Mouse (Mus musculus) ES-Bruce4 (cell line): ENCODE measurements at regions not wholly inside any gene's neighbourhood (a gene's known extent, or its start where the extent isn't known, plus 50 kb on each side); places are given as distances from the start of the nearest gene placed in this dataset.

Source experiments
- H3K27ac ChIP-seq: 2 replicates; pipeline ENCODE4 v1.5.1; 2012; ENCODE audit warnings: low read length, inconsistent platforms; ENCODE audit not compliant: insufficient read depth
- H3K27me3 ChIP-seq: 2 replicates; pipeline ENCODE4 v1.6.1; 2012; ENCODE audit warnings: mild to moderate bottlenecking, low read length, inconsistent platforms; ENCODE audit not compliant: control insufficient read depth, poor library complexity, insufficient read depth, severe bottlenecking
- H3K36me3 ChIP-seq: 2 replicates; pipeline ENCODE4 v1.6.1; 2012; ENCODE audit warnings: inconsistent platforms, mild to moderate bottlenecking, low read length, moderate library complexity; ENCODE audit not compliant: control insufficient read depth, poor library complexity, insufficient read depth, severe bottlenecking
- H3K4me1 ChIP-seq: one replicate; pipeline ENCODE4 v1.8.1; 2011; ENCODE audit warnings: low read length; ENCODE audit not compliant: control insufficient read depth, insufficient read depth
- H3K4me3 ChIP-seq: 2 replicates; pipeline ENCODE4 v1.5.1; 2011; ENCODE audit warnings: low read depth, mild to moderate bottlenecking, low read length
- H3K9ac ChIP-seq: 2 replicates; pipeline ENCODE4 v1.6.1; 2012; ENCODE audit warnings: low read depth, mild to moderate bottlenecking, inconsistent platforms; ENCODE audit not compliant: poor library complexity, severe bottlenecking
- H3K9me3 ChIP-seq: replicated peaks from 2 replicates; pipeline ENCODE4 v1.6.1; 2012; ENCODE audit warnings: mild to moderate bottlenecking, low read length, inconsistent platforms; ENCODE audit not compliant: control insufficient read depth, poor library complexity, insufficient read depth, severe bottlenecking
- CTCF ChIP-seq: IDR thresholded peaks from one replicate; pipeline ENCODE4 v1.8.1; 2011; ENCODE audit warnings: low read depth, low read length
- EP300 ChIP-seq: IDR thresholded peaks from 2 replicates; pipeline ENCODE4 v1.6.1; 2011; ENCODE audit warnings: low read depth, low read length; ENCODE audit not compliant: insufficient read depth
- POLR2A ChIP-seq: IDR thresholded peaks from one replicate; pipeline ENCODE4 v1.8.1; 2011; ENCODE audit warnings: low read length; ENCODE audit not compliant: insufficient read depth

GRCm38 (mm10) chr1:177573781-177574180 lies 131.6 kb downstream of the Zbtb18 start:
- H3K27ac ChIP-seq = no peak overlapping the region
- H3K4me1 ChIP-seq = no peaks in the 10 kb centered on the region
- no peak for TF ChIP-seq POLR2A
- no peak for TF ChIP-seq CTCF
- no peak for TF ChIP-seq EP300
- H3K9ac ChIP-seq = no peak overlapping the region
- no peaks in the 10 kb centered on the region for H3K27me3 ChIP-seq
- H3K9me3 ChIP-seq = no peaks in the 10 kb centered on the region
- H3K4me3 ChIP-seq = no peak overlapping the region
- H3K36me3 ChIP-seq = no peaks in the 10 kb centered on the region

GRCm38 (mm10) chr1:177574312-177574711 lies 132.2 kb downstream of the Zbtb18 start:
- Histone ChIP-seq H3K27ac (no peak overlapping the region), H3K9me3 (no peaks in the 10 kb centered on the region), H3K9ac (no peak overlapping the region), H3K4me3 (no peak overlapping the region), H3K27me3 (no peaks in the 10 kb centered on the region), H3K4me1 (no peaks in the 10 kb centered on the region), H3K36me3 (no peaks in the 10 kb centered on the region)
- TF ChIP-seq CTCF (no peak), POLR2A (no peak), EP300 (no peak)

GRCm38 (mm10) chr1:177584302-177584886 lies 142.2 kb downstream of the Zbtb18 start:
- Histone ChIP-seq H3K9ac (no peak overlapping the region), H3K9me3 (peaks cover 5% of the 10 kb centered on the region), H3K4me1 (no peaks in the 10 kb centered on the region), H3K4me3 (no peak overlapping the region), H3K27me3 (no peaks in the 10 kb centered on the region), H3K36me3 (no peaks in the 10 kb centered on the region), H3K27ac (no peak overlapping the region)
- TF ChIP-seq EP300 = no peak
- TF ChIP-seq CTCF = no peak
- TF ChIP-seq POLR2A = no peak

GRCm38 (mm10) chr1:177585320-177585719 lies 143.2 kb downstream of the Zbtb18 start:
- Histone ChIP-seq H3K4me3 (no peak overlapping the region), H3K27ac (no peak overlapping the region), H3K27me3 (no peaks in the 10 kb centered on the region), H3K9me3 (peaks cover 5% of the 10 kb centered on the region), H3K4me1 (no peaks in the 10 kb centered on the region), H3K36me3 (no peaks in the 10 kb centered on the region), H3K9ac (no peak overlapping the region)
- no peak for TF ChIP-seq POLR2A
- no peak for TF ChIP-seq EP300
- no peak for TF ChIP-seq CTCF

- Histone ChIP-seq H3K4me1 (no peaks in the 10 kb centered on the region), H3K4me3 (no peak overlapping the region), H3K36me3 (no peaks in the 10 kb centered on the region), H3K9ac (no peak overlapping the region), H3K27me3 (no peaks in the 10 kb centered on the region), H3K9me3 (no peaks in the 10 kb centered on the region), H3K27ac (no peak overlapping the region)
- no peak for TF ChIP-seq EP300
- no peak for TF ChIP-seq CTCF
- no peak for TF ChIP-seq POLR2A
These were observed 140.6 kb upstream of the 1700016C15Rik start for GRCm38 (mm10) chr1:177589034-177589433.

GRCm38 (mm10) chr1:177589656-177590055 lies 140.0 kb upstream of the 1700016C15Rik start:
- Histone ChIP-seq H3K9me3 (no peaks in the 10 kb centered on the region), H3K4me3 (no peak overlapping the region), H3K27me3 (no peaks in the 10 kb centered on the region), H3K9ac (no peak overlapping the region), H3K36me3 (no peaks in the 10 kb centered on the region), H3K4me1 (no peaks in the 10 kb centered on the region), H3K27ac (no peak overlapping the region)
- TF ChIP-seq POLR2A (no peak), EP300 (no peak), CTCF (no peak)
